Mouse (Mus musculus) bone marrow, adult 2 months (tissue): ENCODE results near the gene Clba1. TPM values are rescaled to one million over a fixed set of nuclear protein-coding genes. Genes with fewer than 3 reads are reported as not detected.
A peak's percentile ranks its signal among the peaks of the same experiment; 100 is the strongest.

Source experiments
- H3K27ac ChIP-seq: fragments of 200-500 bp; 2 replicates; pipeline ENCODE4 v1.5.1; 2012; ENCODE audit warnings: low read depth, mild to moderate bottlenecking, control low read depth, inconsistent platforms, low read length; ENCODE audit not compliant: control insufficient read depth, poor library complexity, insufficient read depth
- H3K4me1 ChIP-seq: fragments of 200-500 bp; 2 replicates; pipeline ENCODE4 v1.6.1; 2011; ENCODE audit warnings: low read length; ENCODE audit not compliant: control insufficient read depth, insufficient read depth
- H3K4me3 ChIP-seq: fragments of 200-500 bp; replicated peaks from 2 replicates; pipeline ENCODE3; 2011; ENCODE audit warnings: mild to moderate bottlenecking, low read depth, low read length, control low read depth; ENCODE audit not compliant: control insufficient read depth
- CTCF ChIP-seq: fragments of 200-500 bp; IDR thresholded peaks from 2 replicates; pipeline ENCODE4 v1.5.1; 2011; ENCODE audit warnings: low read length, control low read depth; ENCODE audit not compliant: control insufficient read depth, insufficient read depth
- POLR2A ChIP-seq: fragments of 200-500 bp; IDR thresholded peaks from 2 replicates; pipeline ENCODE4 v1.6.1; 2011; ENCODE audit warnings: low read depth, mild to moderate bottlenecking, control low read depth, low read length, borderline replicate concordance; ENCODE audit not compliant: control insufficient read depth
- WGBS: fragments of 180-500 bp; shearing (Covaris S2); methylation state at CpG from one replicate; pipeline ENCODE4 v1.1.7; 2018; 5-methylcytosine and 5-hydroxymethylcytosine counted together
- polyA plus RNA-seq: library from polyadenylated mRNA; stranded (reverse); fragments of >200 nt; gene quantifications from 2 replicates; pipeline ENCODE4 v1.2.4, GENCODE M21; 2011; ENCODE audit warnings: low replicate concordance; ENCODE audit not compliant: missing spikeins, insufficient read depth, insufficient read length

Clba1 gene
- polyA plus RNA-seq, 1 experiment: 1.9 TPM

- Histone ChIP-seq H3K27ac (peak overlapping the region; percentile 12), H3K4me1 (peaks cover 12% of the 10 kb centered on the region), H3K4me3 (no peak overlapping the region)
- WGBS: 36% methylated on average over 9 of the region's 9 CpGs
- TF ChIP-seq POLR2A (no peak), CTCF (no peak)
These were observed 48.5 kb downstream of the Clba1 start for GRCm38 (mm10) chr12:112857021-112857925.

- H3K4me3 ChIP-seq: no peak overlapping the region
- TF ChIP-seq CTCF: no peak
- no peak for TF ChIP-seq POLR2A
- WGBS: 81% methylated on average over 9 of the region's 9 CpGs
- H3K4me1 ChIP-seq: peaks cover 11% of the 10 kb centered on the region
- H3K27ac ChIP-seq: no peak overlapping the region
These were observed 50.0 kb downstream of the Clba1 start for GRCm38 (mm10) chr12:112858581-112859336.

- Histone ChIP-seq H3K4me3 (peak overlapping the region; percentile 47), H3K4me1 (peaks cover 15% of the 10 kb centered on the region), H3K27ac (peak overlapping the region; percentile 11)
- TF ChIP-seq CTCF (no peak), POLR2A (no peak)
- under 1% methylated on average over 8 of the region's 8 CpGs for WGBS
These were observed 51.2 kb downstream of the Clba1 start for GRCm38 (mm10) chr12:112859930-112860329.

- H3K4me1 ChIP-seq: peaks cover 17% of the 10 kb centered on the region
- peak overlapping the region; percentile 47 for H3K4me3 ChIP-seq
- peak overlapping the region; percentile 35 for H3K27ac ChIP-seq
- no peak for TF ChIP-seq CTCF
- peak; percentile 64; the same call in 1 of the 2 replicates for TF ChIP-seq POLR2A
- 8% methylated on average over 7 of the region's 7 CpGs for WGBS
These were observed 52.0 kb downstream of the Clba1 start for GRCm38 (mm10) chr12:112860765-112861164.

GRCm38 (mm10) chr12:112861911-112862321 is 53.2 kb downstream of the Clba1 start:
- H3K27ac ChIP-seq: peak overlapping the region; percentile 8; the same call in 1 of the 2 replicates
- no peak for TF ChIP-seq CTCF
- TF ChIP-seq POLR2A: no peak
- WGBS: 62% methylated on average over 9 of the region's 9 CpGs

GRCm38 (mm10) chr12:112864804-112865203 is 56.1 kb downstream of the Clba1 start:
- TF ChIP-seq CTCF: no peak
- no peak for TF ChIP-seq POLR2A
- WGBS: 29% methylated on average over 7 of the region's 7 CpGs
- H3K27ac ChIP-seq: peak overlapping the region; percentile 52
- H3K4me1 ChIP-seq: peaks cover 14% of the 10 kb centered on the region
- no peak overlapping the region for H3K4me3 ChIP-seq

More at GRCm38 (mm10) chr12:112861911-112862321, 53.2 kb downstream of the Clba1 start:
- Histone ChIP-seq H3K4me3 (no peak overlapping the region), H3K4me1 (peaks cover 17% of the 10 kb centered on the region)

Other genes starting within 250 kb of the Clba1 start
- gene Inf2, start 220.2 kb upstream of the Clba1 start, polyA plus RNA-seq: 40.0 and 82.8 TPM in 2 replicates
- 21.0 and 44.8 TPM in 2 replicates for gene Adssl1, start 188.9 kb upstream of the Clba1 start, polyA plus RNA-seq
- 47.7 and 81.1 TPM in 2 replicates for gene Siva1, start 164.3 kb upstream of the Clba1 start, polyA plus RNA-seq
- gene Akt1, start 134.1 kb upstream of the Clba1 start, polyA plus RNA-seq: 39.8 and 56.1 TPM in 2 replicates
- 2.6 and 5.1 TPM in 2 replicates for gene Zbtb42, start 130.1 kb upstream of the Clba1 start, polyA plus RNA-seq
- gene Cep170b, start 88.5 kb upstream of the Clba1 start, polyA plus RNA-seq: 0.29 and 5.8 TPM in 2 replicates
- gene Pld4, start 48.3 kb upstream of the Clba1 start, polyA plus RNA-seq: 62.4 and 128 TPM in 2 replicates
- gene Ahnak2, start 6.3 kb upstream of the Clba1 start, polyA plus RNA-seq: 1.4 TPM in 1 of 2 replicates, not detected in the other
- gene Cdca4, start 20.5 kb downstream of the Clba1 start, polyA plus RNA-seq: 23.4 and 40.6 TPM in 2 replicates
- 6.1 and 15.8 TPM in 2 replicates for gene Gpr132, start 59.3 kb downstream of the Clba1 start, polyA plus RNA-seq
- 0.77 and 6.4 TPM in 2 replicates for gene Jag2, start 120.8 kb downstream of the Clba1 start, polyA plus RNA-seq
- gene Nudt14, start 133.2 kb downstream of the Clba1 start, polyA plus RNA-seq: 7.3 and 31.0 TPM in 2 replicates
- 3.3 and 6.3 TPM in 2 replicates for gene Btbd6, start 167.5 kb downstream of the Clba1 start, polyA plus RNA-seq
- gene Brf1, start 191.8 kb downstream of the Clba1 start, polyA plus RNA-seq: 54.8 and 94.0 TPM in 2 replicates
- gene Pacs2, start 205.6 kb downstream of the Clba1 start, polyA plus RNA-seq: 25.9 and 33.7 TPM in 2 replicates